Comparison of ENCODE assay signal across 16 mouse cellular contexts in genomic region chr2:143808789-143809188, GRCm38 (mm10). TPM values are rescaled to one million over a fixed set of nuclear protein-coding genes. Genes with fewer than 3 reads are reported as not detected.
DNase-seq lines count a peak whose midpoint lies in the region; ATAC-seq and TF ChIP-seq lines count a peak whose summit lies in the region.
"Had no signal": no experiment of that assay in that cellular context is flagged by ENCODE, and none has a peak within 500 bp of the region (broad histone marks: within the 10 kb centered on the region; RNA-seq: fewer than 3 reads in every experiment).

No protein-coding gene starts in this region.

- H3K4me3 ChIP-seq in intestine, postnatal 0 days (ENCODE audit: low read depth, low read length) = no peak overlapping the region
- H3K4me3 ChIP-seq in intestine, embryonic 16.5 days (ENCODE audit: low read length) = no peak overlapping the region
- H3K4me3 ChIP-seq: heart, embryonic 15.5 days; hindbrain, embryonic 15.5 days; megakaryocyte, embryonic 14.5 days; neural tube, embryonic 12.5 days; stomach, embryonic 15.5 days had no signal

- no peak overlapping the region for H3K27ac ChIP-seq in intestine, postnatal 0 days (ENCODE audit: low read depth, low read length)
- no peak overlapping the region for H3K27ac ChIP-seq in intestine, embryonic 16.5 days (ENCODE audit: low read length)
- H3K27ac ChIP-seq: heart, embryonic 15.5 days; hindbrain, embryonic 15.5 days; neural tube, embryonic 12.5 days; stomach, embryonic 15.5 days had no signal

- no peaks in the 10 kb centered on the region for H3K27me3 ChIP-seq in intestine, postnatal 0 days (replicated peaks; ENCODE audit: control insufficient read depth, insufficient read depth, low read length)
- H3K27me3 ChIP-seq in intestine, embryonic 16.5 days (replicated peaks; ENCODE audit: control insufficient read depth, insufficient read depth, low read length) = no peaks in the 10 kb centered on the region
- H3K27me3 ChIP-seq: hindbrain, embryonic 15.5 days; neural tube, embryonic 12.5 days; stomach, embryonic 15.5 days had no signal

- intact Hi-C loops in gastrocnemius, postnatal 14 days (cut with DNase I; ENCODE audit: low total_unique reads) = no loop called here

- no peak for ATAC-seq in intestine, postnatal 0 days
- ATAC-seq in intestine, embryonic 16.5 days = no peak
- no peak for ATAC-seq in granulocyte monocyte progenitor cell, adult 5-6 weeks (replicated peaks; ENCODE audit: poor library complexity, severe bottlenecking)

- peak; percentile 38 for TF ChIP-seq CTCF in intestine, postnatal 0 days (IDR thresholded peaks at IDR 0.05; ENCODE audit: low read depth)

- H3K4me2 ChIP-seq in intestine, postnatal 0 days (replicated peaks; ENCODE audit: low read depth) = no peak overlapping the region
- H3K4me2 ChIP-seq in intestine, embryonic 16.5 days (ENCODE audit: low read depth, low read length) = no peak overlapping the region
- H3K4me2 ChIP-seq: heart, embryonic 15.5 days; hindbrain, embryonic 15.5 days; neural tube, embryonic 12.5 days; stomach, embryonic 15.5 days had no signal

- no peaks in the 10 kb centered on the region for H3K4me1 ChIP-seq in intestine, postnatal 0 days (replicated peaks; ENCODE audit: control insufficient read depth, insufficient read depth, low read length)
- H3K4me1 ChIP-seq in intestine, embryonic 16.5 days (ENCODE audit: control insufficient read depth, insufficient read depth, low read length) = no peaks in the 10 kb centered on the region
- H3K4me1 ChIP-seq: hindbrain, embryonic 15.5 days; megakaryocyte, embryonic 14.5 days; stomach, embryonic 15.5 days had no signal

- H3K36me3 ChIP-seq in intestine, postnatal 0 days (ENCODE audit: control insufficient read depth, insufficient read depth) = no peaks in the 10 kb centered on the region
- H3K36me3 ChIP-seq in intestine, embryonic 16.5 days (ENCODE audit: control insufficient read depth, insufficient read depth, low read length) = no peaks in the 10 kb centered on the region
- H3K36me3 ChIP-seq: heart, embryonic 15.5 days; hindbrain, embryonic 15.5 days; neural tube, embryonic 12.5 days; stomach, embryonic 15.5 days had no signal

- WGBS in intestine, postnatal 0 days = 56% methylated on average over 5 of the region's 5 CpGs
- WGBS in intestine, embryonic 16.5 days = 63% methylated on average over 5 of the region's 5 CpGs

- DNase-seq in right cerebral cortex, adult 2 months (ENCODE audit: low spot score in 2 of 2) = peak; percentile 38 to 41
- no peak for DNase-seq in right cerebral cortex, adult 18-20 months
- peak; percentile 49 for DNase-seq in ZHBTc4 (ENCODE audit: low read depth, low spot score)
- DNase-seq in gastrocnemius, postnatal 14 days = no peak
- DNase-seq: adrenal gland, adult 8-10 months; gastrocnemius, postnatal 36 days; kidney, adult 2 months; thymus, postnatal 14 days had no signal

- no peaks in the 10 kb centered on the region for H3K9me3 ChIP-seq in intestine, postnatal 0 days (ENCODE audit: control insufficient read depth)
- H3K9me3 ChIP-seq in intestine, embryonic 16.5 days (ENCODE audit: control insufficient read depth, low read length) = no peaks in the 10 kb centered on the region
- H3K9me3 ChIP-seq: heart, embryonic 15.5 days; hindbrain, embryonic 15.5 days; megakaryocyte, embryonic 14.5 days; neural tube, embryonic 12.5 days; stomach, embryonic 15.5 days had no signal

- H3K9ac ChIP-seq in intestine, postnatal 0 days (ENCODE audit: low read depth, low read length) = no peak overlapping the region
- no peak overlapping the region for H3K9ac ChIP-seq in intestine, embryonic 16.5 days (ENCODE audit: low read depth, low read length)
- H3K9ac ChIP-seq: heart, embryonic 15.5 days; hindbrain, embryonic 15.5 days; neural tube, embryonic 12.5 days; stomach, embryonic 15.5 days had no signal

RNA-seq across cellular contexts. Expression of gene Bfsp1, which starts 54.2 kb away (rescaled TPM):
- polyA plus RNA-seq in intestine, postnatal 0 days (2015; fragmentation: Nextera tagmentation; extraction: Ambion mirVana) = 4.5 and 5.3 TPM in 2 replicates
- 5.2 and 5.4 TPM in 2 replicates for polyA plus RNA-seq in intestine, embryonic 16.5 days (2015; fragmentation: Nextera tagmentation; extraction: Ambion mirVana)
- not detected in 2 replicates for total RNA-seq in granulocyte monocyte progenitor cell, adult 5-6 weeks (2014; fragmentation: Nextera tagmentation)
- total RNA-seq in granulocyte monocyte progenitor cell, adult 5-6 weeks (2017) = 0.13 TPM in 1 of 2 replicates, not detected in the other
- under 1 TPM; 0.53 to 0.66 TPM for total RNA-seq in gastrocnemius, postnatal 14 days (2021)

Comparison
In these comparisons a context has a peak if more than half of its experiments do, and no peak if none do; other contexts are left out.
1. DNase-seq: peak in right cerebral cortex, adult 2 months (2 of 2) and ZHBTc4 (single experiment); none in right cerebral cortex, adult 18-20 months (single experiment) and gastrocnemius, postnatal 14 days (single experiment).